Mouse (Mus musculus) layer of hippocampus, postnatal 25 days (tissue): ENCODE data around the gene Cstad. TPM values are rescaled to one million over a fixed set of nuclear protein-coding genes. Genes with fewer than 3 reads are reported as not detected.
A peak's percentile ranks its signal among the peaks of the same experiment; 100 is the strongest.

ENCODE experiments used
- DNase-seq, 2 experiments: peaks; one replicate each; pipeline ENCODE4 v3.0.0; 2022; ENCODE audit warnings: mixed read lengths in 2 of 2, low spot score in 1 of 2; ENCODE audit errors: extremely low spot score in 1 of 2
- total RNA-seq, 2 experiments: library from RNA; stranded (reverse); gene quantifications; 2 replicates each; pipeline ENCODE4 v1.2.3; 2021

Gene Cstad
- total RNA-seq, 2 experiments from 2014 or later, result 3.0 to 10.3 TPM

- no peak for DNase-seq
These were observed 62.1 kb downstream of the Cstad start for GRCm38 (mm10) chr2:30656711-30657555.

- no peak for DNase-seq
These were observed 63.0 kb downstream of the Cstad start for GRCm38 (mm10) chr2:30657674-30658479.

GRCm38 (mm10) chr2:30658480-30658843 is 63.6 kb downstream of the Cstad start:
- DNase-seq, result peak; percentile 99 to 100

Other genes with a start within 250 kb of the Cstad start
- 100 to 1,000 TPM; 249 to 278 TPM for gene Sh3glb2, start 235.7 kb upstream of the Cstad start, total RNA-seq
- gene Miga2, start 230.8 kb upstream of the Cstad start, total RNA-seq, result 100 to 1,000 TPM; 102 to 110 TPM
- 10 to 100 TPM; 25.1 to 27.5 TPM for gene Dolpp1, start 202.8 kb upstream of the Cstad start, total RNA-seq
- gene Crat, start 179.2 kb upstream of the Cstad start, total RNA-seq, result 10 to 100 TPM; 49.6 to 51.1 TPM
- 100 to 1,000 TPM; 163 to 169 TPM for gene Ptpa, start 179.0 kb upstream of the Cstad start, total RNA-seq
- 10 to 100 TPM; 12.8 to 13.1 TPM for gene Ier5l, start 120.8 kb upstream of the Cstad start, total RNA-seq
- gene 1700001O22Rik, start 208.6 kb downstream of the Cstad start, total RNA-seq, result 1 to 10 TPM; 4.0 to 5.5 TPM
- gene Ntmt1, start 212.8 kb downstream of the Cstad start, total RNA-seq, result 10 to 100 TPM; 34.8 to 35.2 TPM
- gene Asb6, start 235.3 kb downstream of the Cstad start, total RNA-seq, result 10 to 100 TPM; 35.1 to 40.1 TPM
- 1 to 10 TPM; 1.7 to 3.3 TPM for gene Prrx2, start 239.9 kb downstream of the Cstad start, total RNA-seq